Mouse (Mus musculus): ENCODE measurements at regions not wholly inside any gene's neighbourhood (a gene's known extent, or its start where the extent isn't known, plus 50 kb on each side); places are given as distances from the start of the nearest gene placed in this dataset.

- TF ChIP-seq POLR2A (IDR thresholded peaks at IDR 0.05; ENCODE audit: insufficient read depth, low read length) (no peak), CTCF (IDR thresholded peaks at IDR 0.05; ENCODE audit: low read depth, low read length) (no peak), EP300 (IDR thresholded peaks at IDR 0.05; ENCODE audit: insufficient read depth, low read depth, low read length) (no peak)
- Histone ChIP-seq H3K4me3 (ENCODE audit: low read depth, low read length) (no peak overlapping the region), H3K9me3 (replicated peaks; ENCODE audit: control insufficient read depth, insufficient read depth, low read length, poor library complexity, severe bottlenecking) (no peaks in the 10 kb centered on the region), H3K9ac (ENCODE audit: low read depth, poor library complexity, severe bottlenecking) (no peak overlapping the region), H3K27me3 (ENCODE audit: control insufficient read depth, insufficient read depth, low read length, poor library complexity, severe bottlenecking) (no peaks in the 10 kb centered on the region; the same call in 1 of the 2 replicates), H3K36me3 (ENCODE audit: control insufficient read depth, insufficient read depth, low read length, poor library complexity, severe bottlenecking) (no peaks in the 10 kb centered on the region), H3K4me1 (ENCODE audit: control insufficient read depth, insufficient read depth, low read length) (no peaks in the 10 kb centered on the region), H3K27ac (ENCODE audit: insufficient read depth, low read length) (no peak overlapping the region)
These were observed 234.1 kb upstream of the Kazn start for GRCm38 (mm10) chr4:142473284-142473683.

- no peak overlapping the region for H3K4me3 ChIP-seq (ENCODE audit: low read depth, low read length)
- no peaks in the 10 kb centered on the region for H3K36me3 ChIP-seq (ENCODE audit: control insufficient read depth, insufficient read depth, low read length, poor library complexity, severe bottlenecking)
- H3K4me1 ChIP-seq (ENCODE audit: control insufficient read depth, insufficient read depth, low read length) = no peaks in the 10 kb centered on the region
- no peak overlapping the region for H3K27ac ChIP-seq (ENCODE audit: insufficient read depth, low read length)
- H3K9ac ChIP-seq (ENCODE audit: low read depth, poor library complexity, severe bottlenecking) = no peak overlapping the region
- no peak for TF ChIP-seq CTCF (IDR thresholded peaks at IDR 0.05; ENCODE audit: low read depth, low read length)
- TF ChIP-seq POLR2A (IDR thresholded peaks at IDR 0.05; ENCODE audit: insufficient read depth, low read length) = no peak
- no peak for TF ChIP-seq EP300 (IDR thresholded peaks at IDR 0.05; ENCODE audit: insufficient read depth, low read depth, low read length)
- no peaks in the 10 kb centered on the region for H3K9me3 ChIP-seq (replicated peaks; ENCODE audit: control insufficient read depth, insufficient read depth, low read length, poor library complexity, severe bottlenecking)
- H3K27me3 ChIP-seq (ENCODE audit: control insufficient read depth, insufficient read depth, low read length, poor library complexity, severe bottlenecking) = no peaks in the 10 kb centered on the region; the same call in 1 of the 2 replicates
These were observed 233.1 kb upstream of the Kazn start for GRCm38 (mm10) chr4:142472332-142472731.

- H3K27me3 ChIP-seq (ENCODE audit: control insufficient read depth, insufficient read depth, low read length, poor library complexity, severe bottlenecking) = no peaks in the 10 kb centered on the region; the same call in 1 of the 2 replicates
- H3K4me3 ChIP-seq (ENCODE audit: low read depth, low read length) = no peak overlapping the region
- TF ChIP-seq POLR2A (IDR thresholded peaks at IDR 0.05; ENCODE audit: insufficient read depth, low read length) = no peak
- TF ChIP-seq CTCF (IDR thresholded peaks at IDR 0.05; ENCODE audit: low read depth, low read length) = no peak
- no peak for TF ChIP-seq EP300 (IDR thresholded peaks at IDR 0.05; ENCODE audit: insufficient read depth, low read depth, low read length)
- no peak overlapping the region for H3K27ac ChIP-seq (ENCODE audit: insufficient read depth, low read length)
- H3K9me3 ChIP-seq (replicated peaks; ENCODE audit: control insufficient read depth, insufficient read depth, low read length, poor library complexity, severe bottlenecking) = no peaks in the 10 kb centered on the region
- no peaks in the 10 kb centered on the region for H3K36me3 ChIP-seq (ENCODE audit: control insufficient read depth, insufficient read depth, low read length, poor library complexity, severe bottlenecking)
- no peak overlapping the region for H3K9ac ChIP-seq (ENCODE audit: low read depth, poor library complexity, severe bottlenecking)
- H3K4me1 ChIP-seq (ENCODE audit: control insufficient read depth, insufficient read depth, low read length) = no peaks in the 10 kb centered on the region
These were observed 231.6 kb upstream of the Kazn start for GRCm38 (mm10) chr4:142470784-142471183.

- H3K27me3 ChIP-seq (ENCODE audit: control insufficient read depth, insufficient read depth, low read length, poor library complexity, severe bottlenecking) = no peaks in the 10 kb centered on the region
- H3K9me3 ChIP-seq (replicated peaks; ENCODE audit: control insufficient read depth, insufficient read depth, low read length, poor library complexity, severe bottlenecking) = no peaks in the 10 kb centered on the region
- no peaks in the 10 kb centered on the region for H3K36me3 ChIP-seq (ENCODE audit: control insufficient read depth, insufficient read depth, low read length, poor library complexity, severe bottlenecking)
- TF ChIP-seq POLR2A (IDR thresholded peaks at IDR 0.05; ENCODE audit: insufficient read depth, low read length) = no peak
- TF ChIP-seq CTCF (IDR thresholded peaks at IDR 0.05; ENCODE audit: low read depth, low read length) = no peak
- TF ChIP-seq EP300 (IDR thresholded peaks at IDR 0.05; ENCODE audit: insufficient read depth, low read depth, low read length) = no peak
- no peaks in the 10 kb centered on the region for H3K4me1 ChIP-seq (ENCODE audit: control insufficient read depth, insufficient read depth, low read length)
- no peak overlapping the region for H3K4me3 ChIP-seq (ENCODE audit: low read depth, low read length)
- H3K27ac ChIP-seq (ENCODE audit: insufficient read depth, low read length) = no peak overlapping the region
- H3K9ac ChIP-seq (ENCODE audit: low read depth, poor library complexity, severe bottlenecking) = no peak overlapping the region
These were observed 228.7 kb upstream of the Kazn start for GRCm38 (mm10) chr4:142467920-142468319.

- no peak for TF ChIP-seq CTCF (IDR thresholded peaks at IDR 0.05; ENCODE audit: low read depth, low read length)
- no peak for TF ChIP-seq POLR2A (IDR thresholded peaks at IDR 0.05; ENCODE audit: insufficient read depth, low read length)
- no peak overlapping the region for H3K9ac ChIP-seq (ENCODE audit: low read depth, poor library complexity, severe bottlenecking)
These were observed 226.0 kb upstream of the Kazn start for GRCm38 (mm10) chr4:142465226-142465625.

GRCm38 (mm10) chr4:142464066-142464465 is 224.9 kb upstream of the Kazn start:
- Histone ChIP-seq H3K9ac (ENCODE audit: low read depth, poor library complexity, severe bottlenecking) (no peak overlapping the region), H3K4me1 (ENCODE audit: control insufficient read depth, insufficient read depth, low read length) (no peaks in the 10 kb centered on the region)
- TF ChIP-seq POLR2A (IDR thresholded peaks at IDR 0.05; ENCODE audit: insufficient read depth, low read length) (no peak), EP300 (IDR thresholded peaks at IDR 0.05; ENCODE audit: insufficient read depth, low read depth, low read length) (no peak), CTCF (IDR thresholded peaks at IDR 0.05; ENCODE audit: low read depth, low read length) (no peak)

More at GRCm38 (mm10) chr4:142465226-142465625, 226.0 kb upstream of the Kazn start:
- H3K27ac ChIP-seq (ENCODE audit: insufficient read depth, low read length) = no peak overlapping the region
- H3K27me3 ChIP-seq (ENCODE audit: control insufficient read depth, insufficient read depth, low read length, poor library complexity, severe bottlenecking) = no peaks in the 10 kb centered on the region
- H3K4me3 ChIP-seq (ENCODE audit: low read depth, low read length) = no peak overlapping the region
- no peaks in the 10 kb centered on the region for H3K36me3 ChIP-seq (ENCODE audit: control insufficient read depth, insufficient read depth, low read length, poor library complexity, severe bottlenecking)
- H3K9me3 ChIP-seq (replicated peaks; ENCODE audit: control insufficient read depth, insufficient read depth, low read length, poor library complexity, severe bottlenecking) = no peaks in the 10 kb centered on the region
- H3K4me1 ChIP-seq (ENCODE audit: control insufficient read depth, insufficient read depth, low read length) = no peaks in the 10 kb centered on the region

More at GRCm38 (mm10) chr4:142464066-142464465, 224.9 kb upstream of the Kazn start:
- Histone ChIP-seq H3K36me3 (ENCODE audit: control insufficient read depth, insufficient read depth, low read length, poor library complexity, severe bottlenecking) (no peaks in the 10 kb centered on the region), H3K27ac (ENCODE audit: insufficient read depth, low read length) (no peak overlapping the region), H3K4me3 (ENCODE audit: low read depth, low read length) (no peak overlapping the region), H3K27me3 (ENCODE audit: control insufficient read depth, insufficient read depth, low read length, poor library complexity, severe bottlenecking) (no peaks in the 10 kb centered on the region), H3K9me3 (replicated peaks; ENCODE audit: control insufficient read depth, insufficient read depth, low read length, poor library complexity, severe bottlenecking) (no peaks in the 10 kb centered on the region)
